Mouse (Mus musculus) lung, postnatal 0 days (tissue): ENCODE results near the gene Zbtb7a.

Experiments
- CTCF ChIP-seq: IDR thresholded peaks from 2 replicates; pipeline ENCODE4 v1.5.1; 2016; ENCODE audit warnings: antibody characterized with exemption, mild to moderate bottlenecking
- EP300 ChIP-seq: IDR thresholded peaks from 2 replicates; pipeline ENCODE4 v1.6.1; 2016; ENCODE audit warnings: antibody characterized with exemption, mild to moderate bottlenecking, control low read depth

- TF ChIP-seq CTCF, result no peak
- TF ChIP-seq EP300, result no peak
Observed at GRCm38 (mm10) chr10:81197305-81197704, 62.3 kb downstream of the Zbtb7a start.
